Mouse (Mus musculus): ENCODE data around the gene Il20rb. TPM values are rescaled to one million over a fixed set of nuclear protein-coding genes. Genes with fewer than 3 reads are reported as not detected.

Il20rb gene
- polyA plus RNA-seq (2017; shearing (Covaris generic)) = 2.4 TPM

DNA sequence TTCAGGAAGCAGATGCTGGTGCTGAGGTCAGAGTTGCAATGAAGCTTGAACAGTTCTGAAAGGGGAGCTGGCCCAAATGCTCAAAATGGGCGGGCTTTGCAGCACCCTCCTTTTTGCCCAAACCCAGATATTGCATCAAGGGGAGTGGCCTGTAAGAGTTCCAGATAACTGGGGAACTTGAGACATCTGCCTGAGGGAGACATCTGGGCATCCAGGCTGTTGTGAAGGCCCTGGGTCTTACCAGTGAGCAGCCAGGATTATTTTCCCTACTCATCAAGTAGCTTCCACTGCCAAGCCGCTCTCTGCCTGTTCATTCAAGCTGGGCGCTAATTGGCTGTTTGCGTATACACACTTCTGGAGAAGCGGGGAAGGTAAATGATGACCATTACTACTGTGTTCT, at the start of gene Il20rb:
Gene Il20rb (minus strand): TSS at position 358 of the 400 bp plus-strand sequence.

Other genes starting within 250 kb of the Il20rb start
- gene Nck1, start 59.3 kb upstream of the Il20rb start, polyA plus RNA-seq (2017; shearing (Covaris generic)) = 117 TPM
- 0.57 TPM for gene Slc35g2, start 84.3 kb upstream of the Il20rb start, polyA plus RNA-seq (2017; shearing (Covaris generic))
- gene Stag1, start 111.0 kb upstream of the Il20rb start, polyA plus RNA-seq (2017; shearing (Covaris generic)) = 128 TPM

All from naive thymus-derived CD4-positive, alpha-beta T cell, adult 5 months (primary cell).